In the genomic region with DNA sequence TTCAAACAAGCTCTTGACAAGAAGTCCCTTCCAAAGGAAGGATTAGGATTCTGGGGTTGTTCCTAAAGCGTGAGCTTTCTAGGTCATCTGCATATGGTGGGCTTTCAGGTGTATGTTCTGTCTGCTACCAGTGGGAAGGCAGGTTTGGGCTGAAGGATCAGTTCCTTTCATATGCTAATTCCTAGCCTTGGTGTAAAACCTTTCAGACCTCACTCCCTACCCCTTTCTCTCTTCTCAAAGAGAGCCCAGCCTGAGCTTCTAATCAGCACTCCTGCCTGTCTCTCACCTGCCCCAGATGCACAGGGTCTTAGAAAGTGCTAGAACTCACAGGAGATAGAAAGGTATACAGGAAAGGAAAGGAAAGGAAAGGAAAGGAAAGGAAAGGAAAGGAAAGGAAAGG, we compare ENCODE assay signal across 17 mouse cellular contexts. TPM values are rescaled to one million over a fixed set of nuclear protein-coding genes. Genes with fewer than 3 reads are reported as not detected.
DNase-seq lines count a peak whose midpoint lies in the region; ATAC-seq and TF ChIP-seq lines count a peak whose summit lies in the region.
"Had no signal": no experiment of that assay in that cellular context is flagged by ENCODE, and none has a peak within 500 bp of the region (broad histone marks: within the 10 kb centered on the region; RNA-seq: fewer than 3 reads in every experiment).

No protein-coding gene starts in this region.

- H3K4me3 ChIP-seq in CH12.LX (replicated peaks in 1 of 3; ENCODE audit: low read depth in 2 of 3, low read length in 2 of 3, poor library complexity in 1 of 3), result no peak overlapping the region
- no peak overlapping the region for H3K4me3 ChIP-seq in ES-Bruce4 (ENCODE audit: low read depth, low read length)
- H3K4me3 ChIP-seq in stomach, embryonic 16.5 days (replicated peaks; ENCODE audit: low read length), result no peak overlapping the region
- H3K4me3 ChIP-seq: embryonic facial prominence, embryonic 13.5 days; forebrain, embryonic 13.5 days had no signal

- ATAC-seq in stomach, embryonic 16.5 days (ENCODE audit: insufficient read depth, low FRiP score), result no peak
- ATAC-seq: forebrain, embryonic 13.5 days; forebrain, postnatal 0 days; intestine, embryonic 16.5 days had no signal

- dilution Hi-C loops in CH12.LX (cut with MboI; ENCODE audit: extremely low pct_ligation_motif_present, extremely low pct_unique_long_range_greater_than_20kb, low sequenced_read_pairs), result no loop called here

- H3K27me3 ChIP-seq in CH12.LX (replicated peaks) (no peaks in the 10 kb centered on the region), ES-Bruce4 (ENCODE audit: control insufficient read depth, insufficient read depth, low read length, poor library complexity, severe bottlenecking) (no peaks in the 10 kb centered on the region)
- H3K27me3 ChIP-seq in stomach, embryonic 16.5 days (ENCODE audit: control insufficient read depth, insufficient read depth, low read length), result no peaks in the 10 kb centered on the region
- H3K27me3 ChIP-seq: embryonic facial prominence, embryonic 13.5 days; forebrain, embryonic 13.5 days had no signal

- DNase-seq in CH12.LX (ENCODE audit: extremely low read depth), result no peak
- peak; percentile 82 for DNase-seq in ZHBTc4 (ENCODE audit: low read depth, low spot score)
- no peak for DNase-seq in embryo, embryonic 9.5 days (ENCODE audit: extremely low spot score)
- no peak for DNase-seq in kidney, postnatal 25 days
- no peak for DNase-seq in heart, adult 18-20 months
- DNase-seq: cerebellum, adult 11 months; cerebellum, adult 8-10 months; cerebellum, postnatal 14 days; forebrain, postnatal 0 days; gastrocnemius, postnatal 14 days; heart, postnatal 10 days had no signal

- TF ChIP-seq POLR2A in CH12.LX (IDR thresholded peaks at IDR 0.05; ENCODE audit: low read depth, low read length), result no peak
- no peak for TF ChIP-seq POLR2A in ES-Bruce4 (IDR thresholded peaks at IDR 0.05; ENCODE audit: insufficient read depth, low read length)

- TF ChIP-seq CTCF in CH12.LX (conservative IDR thresholded peaks at IDR 0.05 in 1 of 2, IDR thresholded peaks at IDR 0.05 in 1 of 2; ENCODE audit: low read depth in 2 of 2, low read length in 2 of 2) (no peak), ES-Bruce4 (IDR thresholded peaks at IDR 0.05; ENCODE audit: low read depth, low read length) (no peak)

- in situ Hi-C loops in CH12.LX (cut with MboI; ENCODE audit: low pct_ligation_motif_present, low pct_unique_long_range_greater_than_20kb, low sequenced_read_pairs), result loop anchor here (10.0 kb wide), 1 partner anchor 367 kb away; no protein-coding TSS in a partner anchor

- no peak for TF ChIP-seq RAD21 in CH12.LX (IDR thresholded peaks at IDR 0.05; ENCODE audit: low read depth, low read length)

- H3K36me3 ChIP-seq in CH12.LX (replicated peaks in 1 of 2; ENCODE audit: control insufficient read depth in 1 of 2, insufficient read depth in 1 of 2, low read length in 1 of 2) (no peaks in the 10 kb centered on the region), ES-Bruce4 (ENCODE audit: control insufficient read depth, insufficient read depth, low read length, poor library complexity, severe bottlenecking) (no peaks in the 10 kb centered on the region)
- H3K36me3 ChIP-seq in stomach, embryonic 16.5 days (ENCODE audit: control insufficient read depth, insufficient read depth, low read length), result no peaks in the 10 kb centered on the region
- H3K36me3 ChIP-seq: embryonic facial prominence, embryonic 13.5 days had no signal

- peak overlapping the region; percentile 30 for H3K4me2 ChIP-seq in CH12.LX (ENCODE audit: insufficient read depth, low read depth, poor library complexity, severe bottlenecking)
- no peak overlapping the region for H3K4me2 ChIP-seq in stomach, embryonic 16.5 days (ENCODE audit: low read depth, low read length)
- H3K4me2 ChIP-seq: embryonic facial prominence, embryonic 13.5 days; forebrain, embryonic 13.5 days; hindbrain, embryonic 14.5 days had no signal

- no peaks in the 10 kb centered on the region for H3K79me2 ChIP-seq in CH12.LX (replicated peaks; ENCODE audit: control insufficient read depth, extremely low read depth, insufficient read depth, poor library complexity, severe bottlenecking)

- H3K27ac ChIP-seq in CH12.LX (ENCODE audit: insufficient read depth, low read depth), result peak overlapping the region; percentile 31
- peak overlapping the region; percentile 12; the same call in 1 of the 2 replicates for H3K27ac ChIP-seq in ES-Bruce4 (ENCODE audit: insufficient read depth, low read length)
- H3K27ac ChIP-seq in stomach, embryonic 16.5 days (ENCODE audit: low read length), result peak overlapping the region; percentile 25; the same call in 1 of the 2 replicates
- H3K27ac ChIP-seq: embryonic facial prominence, embryonic 13.5 days; forebrain, embryonic 13.5 days; hindbrain, embryonic 14.5 days had no signal

- TF ChIP-seq EP300 in CH12.LX (IDR thresholded peaks at IDR 0.05; ENCODE audit: low read length) (no peak), ES-Bruce4 (IDR thresholded peaks at IDR 0.05; ENCODE audit: insufficient read depth, low read depth, low read length) (no peak)

- H3K4me1 ChIP-seq in CH12.LX (ENCODE audit: control insufficient read depth in 1 of 2, insufficient read depth in 2 of 2) (peaks cover 15 to 39% of the 10 kb centered on the region in 2 experiments), ES-Bruce4 (ENCODE audit: control insufficient read depth, insufficient read depth, low read length) (peaks cover 5% of the 10 kb centered on the region)
- no peaks in the 10 kb centered on the region for H3K4me1 ChIP-seq in stomach, embryonic 16.5 days (ENCODE audit: control insufficient read depth, insufficient read depth, low read length)
- H3K4me1 ChIP-seq: embryonic facial prominence, embryonic 13.5 days; forebrain, embryonic 13.5 days had no signal

- H3K9ac ChIP-seq in CH12.LX (ENCODE audit: insufficient read depth, low read depth), result peak overlapping the region; percentile 38; the same call in 1 of the 2 replicates
- no peak overlapping the region for H3K9ac ChIP-seq in ES-Bruce4 (ENCODE audit: low read depth, poor library complexity, severe bottlenecking)
- no peak overlapping the region for H3K9ac ChIP-seq in stomach, embryonic 16.5 days (ENCODE audit: low read length)
- H3K9ac ChIP-seq: embryonic facial prominence, embryonic 13.5 days; forebrain, embryonic 13.5 days; forebrain, postnatal 0 days; hindbrain, embryonic 14.5 days had no signal

- H3K9me3 ChIP-seq in CH12.LX (replicated peaks; ENCODE audit: low read length) (no peaks in the 10 kb centered on the region), ES-Bruce4 (replicated peaks; ENCODE audit: control insufficient read depth, insufficient read depth, low read length, poor library complexity, severe bottlenecking) (no peaks in the 10 kb centered on the region)
- no peaks in the 10 kb centered on the region for H3K9me3 ChIP-seq in stomach, embryonic 16.5 days (replicated peaks; ENCODE audit: control insufficient read depth, low read length)
- H3K9me3 ChIP-seq: embryonic facial prominence, embryonic 13.5 days; forebrain, embryonic 13.5 days had no signal

- WGBS in stomach, embryonic 16.5 days, result 70% methylated on average over 1 of the region's 1 CpGs

TF ChIP-seq in CH12.LX, 34 proteins besides CTCF, POLR2A, EP300 and RAD21 (continues in another document):
- TF ChIP-seq ZC3H11A (IDR thresholded peaks at IDR 0.05; ENCODE audit: low read depth, low read length), result no peak
- no peak for TF ChIP-seq USF1 (IDR thresholded peaks at IDR 0.05; ENCODE audit: low read depth, low read length)
- no peak for TF ChIP-seq MYC (IDR thresholded peaks at IDR 0.05; ENCODE audit: low read depth, low read length)
- TF ChIP-seq IRF4 (IDR thresholded peaks at IDR 0.05; ENCODE audit: low read depth, low read length), result no peak
- TF ChIP-seq ZMIZ1 (IDR thresholded peaks at IDR 0.05; ENCODE audit: low read depth, low read length), result no peak
- TF ChIP-seq POLR2AphosphoS2 (IDR thresholded peaks at IDR 0.05; ENCODE audit: low read depth, low read length), result no peak
- no peak for TF ChIP-seq KAT2A (IDR thresholded peaks at IDR 0.05; ENCODE audit: insufficient replicate concordance, low read length)
- no peak for TF ChIP-seq ETS1 (conservative IDR thresholded peaks at IDR 0.05; ENCODE audit: low read depth, low read length)
- no peak for TF ChIP-seq JUN (IDR thresholded peaks at IDR 0.05; ENCODE audit: insufficient read depth, low read depth, low read length)
- TF ChIP-seq JUND (conservative IDR thresholded peaks at IDR 0.05; ENCODE audit: low read depth, low read length), result no peak
- TF ChIP-seq SMC3 (IDR thresholded peaks at IDR 0.05; ENCODE audit: low read depth, low read length), result no peak
- no peak for TF ChIP-seq SIN3A (IDR thresholded peaks at IDR 0.05; ENCODE audit: low read length)
- TF ChIP-seq MAZ (IDR thresholded peaks at IDR 0.05; ENCODE audit: low read depth, low read length), result no peak
- TF ChIP-seq ZKSCAN1 (IDR thresholded peaks at IDR 0.05; ENCODE audit: borderline replicate concordance, low read depth, low read length), result no peak
- no peak for TF ChIP-seq ELF1 (IDR thresholded peaks at IDR 0.05; ENCODE audit: low read depth, low read length)
- TF ChIP-seq NELFE (IDR thresholded peaks at IDR 0.05; ENCODE audit: low read depth, low read length), result no peak
- no peak for TF ChIP-seq E2F4 (IDR thresholded peaks at IDR 0.05; ENCODE audit: insufficient replicate concordance, low read depth, low read length)

RNA-seq across cellular contexts. Expression of a gene that starts 31.8 kb away (rescaled TPM):
- 5.4 and 5.9 TPM in 2 replicates for total RNA-seq in CH12.LX (2012; rRNA removed)
- 4.2 and 4.6 TPM in 2 replicates for total RNA-seq in CH12.LX (2014; rRNA removed)
- polyA plus RNA-seq in CH12.LX (2012; ENCODE audit: insufficient read length, low read depth), result 4.9 and 5.3 TPM in 2 replicates
- 4.7 and 5.2 TPM in 2 replicates for polyA plus RNA-seq in ES-Bruce4 (2011; ENCODE audit: insufficient read depth, insufficient read length, low read depth, missing spikeins)
- 15.7 and 16.3 TPM in 2 replicates for polyA plus RNA-seq in stomach, embryonic 16.5 days (2015; fragmentation: Nextera tagmentation; extraction: Ambion mirVana)
- total RNA-seq in heart, adult 18-20 months (2021), result 1 to 10 TPM; 1.6 to 2.6 TPM

RNA-seq across cellular contexts. Expression of a gene that starts 34.1 kb away (rescaled TPM):
- total RNA-seq in CH12.LX (2012; rRNA removed) (1.6 and 1.8 TPM in 2 replicates), CH12.LX (2014; rRNA removed) (0.74 and 1.3 TPM in 2 replicates)
- polyA plus RNA-seq in CH12.LX (2012; ENCODE audit: insufficient read length, low read depth) (1.3 and 1.4 TPM in 2 replicates), ES-Bruce4 (2011; ENCODE audit: insufficient read depth, insufficient read length, low read depth, missing spikeins) (123 and 146 TPM in 2 replicates)
- polyA plus RNA-seq in stomach, embryonic 16.5 days (2015; fragmentation: Nextera tagmentation; extraction: Ambion mirVana), result 137 and 162 TPM in 2 replicates
- total RNA-seq in heart, adult 18-20 months (2021), result 10 to 100 TPM; 33.3 to 34.1 TPM

RNA-seq across cellular contexts. Expression of a gene that starts 52.8 kb away (rescaled TPM):
- total RNA-seq in CH12.LX (2012; rRNA removed) (2.5 and 2.6 TPM in 2 replicates), CH12.LX (2014; rRNA removed) (1.2 and 1.4 TPM in 2 replicates)
- polyA plus RNA-seq in CH12.LX (2012; ENCODE audit: insufficient read length, low read depth) (3.5 and 4.4 TPM in 2 replicates), ES-Bruce4 (2011; ENCODE audit: insufficient read depth, insufficient read length, low read depth, missing spikeins) (9.9 TPM in 2 replicates)
- polyA plus RNA-seq in stomach, embryonic 16.5 days (2015; fragmentation: Nextera tagmentation; extraction: Ambion mirVana), result 7.6 and 8.3 TPM in 2 replicates
- 1 to 10 TPM in 1 of 2 experiments, not detected in 1; 1.6 TPM for total RNA-seq in heart, adult 18-20 months (2021)

Comparison
In these comparisons a context has a peak if more than half of its experiments do, and no peak if none do; other contexts are left out.
1. RNA of a gene that starts 34.1 kb away (polyA plus RNA-seq): 137 to 162 TPM in stomach, embryonic 16.5 days and 123 to 146 TPM in ES-Bruce4; 1.3 to 1.4 TPM in CH12.LX; every median in the first group is over 10 times any median in the second.
2. Peak in every context shown above with its lines, with median percentiles within 50 percentile points of each other: H3K27ac ChIP-seq.